Mouse (Mus musculus) neural tube, embryonic 14.5 days (tissue): ENCODE data around the gene Tnfrsf23. TPM values are rescaled to one million over a fixed set of nuclear protein-coding genes. Genes with fewer than 3 reads are reported as not detected.

Experiments used
- ATAC-seq: fragments of 200-750 bp; cut with Nextera tagmentation; 2 replicates; pipeline ENCODE4 v1.8.0; 2017; ENCODE audit warnings: low read depth, mild to moderate bottlenecking, moderate TSS enrichment, moderate library complexity
- H3K27ac ChIP-seq: fragments of 300-500 bp; sonication (generic); 2 replicates; pipeline ENCODE4 v1.5.1; 2014; ENCODE audit warnings: low read depth, mild to moderate bottlenecking, control low read depth, low read length, moderate library complexity, mixed read lengths
- H3K27me3 ChIP-seq: fragments of 300-500 bp; sonication (generic); 2 replicates; pipeline ENCODE4 v1.6.1; 2014; ENCODE audit warnings: low read length; ENCODE audit not compliant: control insufficient read depth, insufficient read depth
- H3K36me3 ChIP-seq: fragments of 300-500 bp; sonication (generic); 2 replicates; pipeline ENCODE4 v1.6.1; 2014; ENCODE audit warnings: low read length, mixed read lengths; ENCODE audit not compliant: control insufficient read depth, insufficient read depth
- H3K4me1 ChIP-seq: fragments of 300-500 bp; sonication (generic); 2 replicates; pipeline ENCODE4 v1.6.1; 2014; ENCODE audit warnings: low read length; ENCODE audit not compliant: control insufficient read depth, insufficient read depth
- H3K4me2 ChIP-seq: fragments of 300-500 bp; sonication (generic); 2 replicates; pipeline ENCODE4 v1.6.1; 2014; ENCODE audit warnings: mild to moderate bottlenecking, low read depth, low read length, control low read depth
- H3K4me3 ChIP-seq: fragments of 300-500 bp; sonication (generic); 2 replicates; pipeline ENCODE4 v1.5.1; 2014; ENCODE audit warnings: low read depth, low read length, control low read depth, mixed read lengths
- H3K9ac ChIP-seq: fragments of 300-500 bp; sonication (generic); replicated peaks from 2 replicates; pipeline ENCODE4 v1.6.1; 2014; ENCODE audit warnings: low read depth, mild to moderate bottlenecking, control low read depth, low read length, mixed read lengths
- H3K9me3 ChIP-seq: fragments of 300-500 bp; sonication (generic); 2 replicates; pipeline ENCODE4 v1.6.1; 2016; ENCODE audit warnings: low read length; ENCODE audit not compliant: control insufficient read depth
- WGBS: fragments of 180-500 bp; shearing (Covaris S2); extraction: QIAGEN DNeasy Blood & Tissue Kit; methylation state at CpG from one replicate; pipeline ENCODE4 v1.1.7; 2014; 5-methylcytosine and 5-hydroxymethylcytosine counted together
- polyA plus RNA-seq: library from polyadenylated mRNA; unstranded; fragments of >200 nt; fragmentation: Nextera tagmentation; extraction: Ambion mirVana; gene quantifications from 2 replicates; pipeline ENCODE4 v1.2.1, GENCODE M21; 2014

The Tnfrsf23 gene
- polyA plus RNA-seq, 1 experiment from 2014 or later, result 0.98 TPM

- H3K4me1 ChIP-seq, result no peaks in the 10 kb centered on the region
- no peaks in the 10 kb centered on the region for H3K9me3 ChIP-seq
- no peak for ATAC-seq
- H3K27ac ChIP-seq, result no peak overlapping the region
- no peak overlapping the region for H3K4me3 ChIP-seq
- no peaks in the 10 kb centered on the region for H3K36me3 ChIP-seq
- no peak overlapping the region for H3K4me2 ChIP-seq
- H3K27me3 ChIP-seq, result no peaks in the 10 kb centered on the region
- 62% methylated on average over 10 of the region's 10 CpGs for WGBS
- no peak overlapping the region for H3K9ac ChIP-seq
Measured at GRCm38 (mm10) chr7:143627555-143628286, 58.0 kb downstream of the Tnfrsf23 start.

GRCm38 (mm10) chr7:143626178-143626577 is 59.5 kb downstream of the Tnfrsf23 start:
- no peaks in the 10 kb centered on the region for H3K9me3 ChIP-seq
- no peak overlapping the region for H3K4me2 ChIP-seq
- no peaks in the 10 kb centered on the region for H3K36me3 ChIP-seq
- no peaks in the 10 kb centered on the region for H3K27me3 ChIP-seq
- H3K27ac ChIP-seq, result no peak overlapping the region
- ATAC-seq, result no peak
- no peaks in the 10 kb centered on the region for H3K4me1 ChIP-seq
- no peak overlapping the region for H3K9ac ChIP-seq
- WGBS, result 66% methylated on average over 2 of the region's 2 CpGs
- H3K4me3 ChIP-seq, result no peak overlapping the region

- Histone ChIP-seq H3K9ac (no peak overlapping the region), H3K9me3 (no peaks in the 10 kb centered on the region), H3K36me3 (no peaks in the 10 kb centered on the region), H3K4me2 (no peak overlapping the region), H3K4me3 (no peak overlapping the region), H3K27me3 (no peaks in the 10 kb centered on the region), H3K4me1 (no peaks in the 10 kb centered on the region), H3K27ac (no peak overlapping the region)
- 74% methylated on average over 5 of the region's 5 CpGs for WGBS
- ATAC-seq, result no peak
Measured at GRCm38 (mm10) chr7:143625151-143625550, 60.5 kb downstream of the Tnfrsf23 start.

- no peaks in the 10 kb centered on the region for H3K27me3 ChIP-seq
- H3K9me3 ChIP-seq, result no peaks in the 10 kb centered on the region
- H3K27ac ChIP-seq, result no peak overlapping the region
- no peaks in the 10 kb centered on the region for H3K4me1 ChIP-seq
- H3K4me3 ChIP-seq, result no peak overlapping the region
- H3K9ac ChIP-seq, result no peak overlapping the region
- 82% methylated on average over 3 of the region's 3 CpGs for WGBS
- H3K4me2 ChIP-seq, result no peak overlapping the region
- no peaks in the 10 kb centered on the region for H3K36me3 ChIP-seq
- ATAC-seq, result no peak
Measured at GRCm38 (mm10) chr7:143624561-143624960, 61.1 kb downstream of the Tnfrsf23 start.

- H3K9me3 ChIP-seq, result no peaks in the 10 kb centered on the region
- no peak overlapping the region for H3K4me3 ChIP-seq
- H3K27me3 ChIP-seq, result no peaks in the 10 kb centered on the region
- ATAC-seq, result no peak
- no peak overlapping the region for H3K9ac ChIP-seq
- H3K4me1 ChIP-seq, result no peaks in the 10 kb centered on the region
- no peak overlapping the region for H3K4me2 ChIP-seq
- H3K36me3 ChIP-seq, result no peaks in the 10 kb centered on the region
- H3K27ac ChIP-seq, result no peak overlapping the region
- 39% methylated on average over 1 of the region's 1 CpGs for WGBS
Measured at GRCm38 (mm10) chr7:143620951-143621350, 64.7 kb downstream of the Tnfrsf23 start.

Other genes with a start within 250 kb of the Tnfrsf23 start
- gene Cdkn1c, start 224.8 kb downstream of the Tnfrsf23 start, polyA plus RNA-seq, result 252 and 338 TPM in 2 replicates
- gene Slc22a18, start 212.1 kb downstream of the Tnfrsf23 start, polyA plus RNA-seq, result 0.31 and 0.63 TPM in 2 replicates
- gene Phlda2, start 182.7 kb downstream of the Tnfrsf23 start, polyA plus RNA-seq, result not detected in 2 replicates
- 154 and 165 TPM in 2 replicates for gene Nap1l4, start 136.8 kb downstream of the Tnfrsf23 start, polyA plus RNA-seq
- gene Cars, start 85.8 kb downstream of the Tnfrsf23 start, polyA plus RNA-seq, result 65.0 and 67.2 TPM in 2 replicates
- 0.17 TPM in 1 of 2 replicates, not detected in the other for gene Tnfrsf26, start 57.1 kb downstream of the Tnfrsf23 start, polyA plus RNA-seq
- 3.2 and 5.7 TPM in 2 replicates for gene Tnfrsf22, start 36.2 kb downstream of the Tnfrsf23 start, polyA plus RNA-seq
- gene Osbpl5, start 71.1 kb upstream of the Tnfrsf23 start, polyA plus RNA-seq, result 33.3 and 35.5 TPM in 2 replicates
- not detected in 2 replicates for gene Mrgprg, start 81.1 kb upstream of the Tnfrsf23 start, polyA plus RNA-seq
- 7.4 and 8.4 TPM in 2 replicates for gene Mrgpre, start 98.6 kb upstream of the Tnfrsf23 start, polyA plus RNA-seq
- 5.3 and 6.7 TPM in 2 replicates for gene Nadsyn1, start 137.0 kb upstream of the Tnfrsf23 start, polyA plus RNA-seq
- 57.4 and 60.4 TPM in 2 replicates for gene Dhcr7, start 137.3 kb upstream of the Tnfrsf23 start, polyA plus RNA-seq
- gene Gm498, start 181.0 kb upstream of the Tnfrsf23 start, polyA plus RNA-seq, result not detected in 2 replicates